Mouse (Mus musculus) G1E (cell line): ENCODE data around the gene Fat3.

ENCODE experiments used
- CTCF ChIP-seq: IDR thresholded peaks from 2 replicates; pipeline ENCODE4 v1.5.1; 2012; ENCODE audit warnings: low read depth, low read length, inconsistent platforms, mixed read lengths
- GATA1 ChIP-seq: IDR thresholded peaks from 2 replicates; pipeline ENCODE4 v1.6.1; 2012; ENCODE audit warnings: borderline replicate concordance, low read length, inconsistent platforms, mixed read lengths
- GATA2 ChIP-seq: IDR thresholded peaks from 2 replicates; pipeline ENCODE4 v1.6.1; 2012; ENCODE audit warnings: low read depth, low read length, inconsistent platforms, borderline replicate concordance
- POLR2AphosphoS5 ChIP-seq: IDR thresholded peaks from 2 replicates; pipeline ENCODE4 v1.6.1; 2012; ENCODE audit warnings: low read depth, low read length, inconsistent platforms; ENCODE audit not compliant: insufficient replicate concordance
- TAL1 ChIP-seq: conservative IDR thresholded peaks from 2 replicates; pipeline ENCODE4 v1.6.1; 2012; ENCODE audit warnings: low read depth, low read length, inconsistent platforms, mixed read lengths

DNA sequence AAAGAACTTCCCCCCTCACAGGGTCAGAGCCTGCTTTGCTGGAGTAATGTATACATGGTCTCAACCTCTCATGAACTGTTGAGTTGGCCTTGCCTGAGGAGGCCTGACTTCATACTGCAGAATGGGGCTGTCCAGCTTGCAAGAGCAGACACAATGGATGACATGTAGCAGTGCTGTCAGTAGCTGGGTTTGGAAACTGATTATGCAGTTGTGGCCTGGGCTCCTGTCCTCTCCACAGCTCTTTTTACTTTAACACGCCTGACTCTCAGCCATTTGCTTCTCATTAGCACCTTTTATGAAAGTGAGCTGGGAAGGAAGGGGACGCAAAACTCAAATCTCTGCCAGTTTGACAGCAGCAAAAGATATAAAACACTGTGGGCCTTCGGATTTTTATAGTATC, 356.4 kb downstream of the Fat3 start:
- no peak for TF ChIP-seq CTCF
- TF ChIP-seq POLR2AphosphoS5 = no peak
- no peak for TF ChIP-seq GATA1
- TF ChIP-seq TAL1 = no peak
- TF ChIP-seq GATA2 = no peak
